Mouse (Mus musculus) heart, adult 9 months (tissue): ENCODE data around the gene Gramd4.

ENCODE experiments used
- DNase-seq, 2 experiments: peaks; one replicate each; pipeline ENCODE4 v3.0.0; 2022; ENCODE audit warnings: low spot score in 2 of 2

The Gramd4 gene

DNA sequence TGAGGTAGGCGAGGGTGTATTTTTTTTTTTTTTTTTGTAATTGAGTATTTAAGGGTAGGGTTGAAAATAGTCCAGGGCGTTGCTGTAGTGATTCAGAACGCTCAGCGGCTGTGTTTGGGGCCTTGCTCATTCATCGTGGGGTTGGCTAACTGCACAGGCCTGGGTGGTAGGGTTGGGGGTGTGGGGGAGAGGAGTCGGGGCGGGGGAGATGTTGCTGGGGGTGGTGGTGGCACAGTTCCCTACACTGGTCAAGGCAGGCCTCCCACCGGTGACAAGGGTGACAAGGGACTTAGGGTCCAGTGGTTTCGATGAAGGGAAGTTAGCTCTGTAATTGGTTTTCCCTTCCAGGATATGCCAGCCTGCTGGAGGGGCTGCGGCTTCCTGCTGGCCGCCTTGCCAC, 12.9 kb downstream of the Gramd4 start:
- no peak for DNase-seq

DNA sequence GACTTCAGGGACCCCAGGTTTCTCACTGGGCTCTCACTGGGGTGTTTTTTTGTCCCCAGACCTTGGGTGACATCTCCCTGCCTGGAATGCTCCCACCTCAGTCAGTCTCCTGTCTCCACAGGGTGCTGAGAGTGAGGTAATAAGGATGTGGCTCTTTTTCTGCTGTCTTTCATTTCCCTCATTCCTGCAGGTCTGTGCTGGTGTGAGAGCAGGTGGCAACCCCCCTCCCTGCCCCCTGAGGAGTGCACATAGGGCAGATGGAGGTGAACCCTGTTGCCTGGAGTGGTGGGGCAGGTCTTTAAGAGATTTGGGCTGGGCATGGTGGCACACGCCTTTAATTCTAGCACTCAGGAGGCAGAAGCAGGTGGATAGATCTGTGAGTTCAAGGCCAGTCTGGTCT, 13.7 kb downstream of the Gramd4 start:
- DNase-seq: no peak

DNA sequence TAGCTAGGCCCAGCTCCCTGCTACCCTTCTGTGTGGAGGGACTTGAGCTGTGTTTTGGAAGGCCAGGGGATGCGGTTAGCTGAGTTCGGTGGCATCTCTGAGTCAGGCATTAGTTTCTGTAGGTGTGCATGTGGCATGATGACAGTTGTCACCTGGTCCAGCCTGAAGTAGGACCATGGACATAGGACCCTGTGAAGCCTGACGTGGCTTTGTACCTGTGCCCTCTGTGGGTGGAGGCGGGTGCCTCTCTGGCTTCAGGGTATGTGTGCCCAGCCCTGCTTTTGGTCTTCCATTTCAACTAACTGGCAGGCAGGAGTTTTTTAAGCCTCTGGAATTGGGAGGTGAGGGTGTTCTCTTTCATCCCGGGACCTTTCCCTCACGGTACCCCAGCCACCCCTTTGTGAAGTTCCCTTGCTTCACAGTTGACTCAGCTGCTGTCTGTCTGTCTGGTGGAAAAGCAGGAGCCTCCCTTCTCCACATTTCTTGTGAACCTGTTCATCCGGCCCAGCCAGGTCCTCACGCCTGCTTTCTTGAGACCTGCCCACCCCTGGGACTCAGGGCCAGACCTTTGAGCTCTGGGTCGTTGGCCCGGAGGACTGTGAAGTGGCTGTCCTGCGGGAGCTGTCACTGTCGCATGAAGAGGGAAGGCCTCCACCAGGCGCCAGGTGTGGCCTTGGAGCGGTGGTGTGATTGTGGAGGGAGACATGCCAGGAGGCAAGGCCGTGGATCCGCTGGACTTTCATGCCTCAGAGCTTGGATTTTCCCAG, 16.9 kb downstream of the Gramd4 start:
- no peak for DNase-seq

DNA sequence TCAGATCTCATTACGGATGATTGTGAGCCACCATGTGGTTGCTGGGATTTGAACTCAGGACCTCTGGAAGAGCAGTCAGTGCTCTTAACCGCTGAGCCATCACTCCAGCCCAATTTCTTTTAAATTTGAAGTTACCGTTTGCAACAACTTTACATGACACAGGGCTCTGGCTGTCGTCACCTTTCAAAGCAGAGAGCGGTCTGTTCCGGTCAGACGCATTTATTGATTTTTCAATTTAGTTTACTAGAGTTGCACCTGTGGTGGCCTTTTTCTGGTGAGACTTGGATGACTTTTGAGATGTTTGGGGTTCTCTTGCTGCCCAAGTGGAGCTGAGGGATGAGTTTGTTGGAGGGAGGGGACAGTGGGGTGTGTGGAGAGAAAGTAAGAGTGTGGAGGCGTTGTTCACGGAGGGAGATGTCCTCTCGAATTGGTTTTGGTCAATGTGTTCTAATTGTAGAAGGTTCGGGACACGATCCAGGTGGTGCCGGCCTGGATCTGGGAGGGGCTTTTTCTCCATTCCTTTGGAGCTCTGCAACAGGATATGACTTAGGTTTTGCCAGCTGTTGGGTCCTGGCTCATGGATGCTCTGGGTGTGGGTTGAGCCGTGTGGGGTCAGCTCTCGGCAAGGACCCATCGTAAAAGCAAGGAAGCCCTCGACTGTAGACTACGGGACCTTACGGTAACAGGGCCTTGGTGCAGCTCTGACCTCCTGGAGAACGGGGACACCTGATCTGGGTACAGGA, 18.0 kb downstream of the Gramd4 start:
- DNase-seq: peak in 1 of 2 experiments; percentile 31

DNA sequence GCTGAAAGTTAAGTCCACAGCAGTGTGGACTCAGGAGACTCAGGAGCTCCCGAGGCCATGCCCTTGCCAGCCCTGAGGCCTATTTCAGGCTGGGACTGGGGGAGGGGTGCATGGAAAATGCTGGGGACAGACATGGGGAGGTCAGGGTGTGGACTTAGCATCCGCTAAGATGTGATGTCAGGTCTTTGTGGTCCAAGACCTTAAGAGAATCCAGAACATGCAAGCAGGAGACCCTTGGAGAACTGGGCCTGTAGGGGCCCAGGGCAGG, 18.5 kb downstream of the Gramd4 start:
- DNase-seq: no peak

DNA sequence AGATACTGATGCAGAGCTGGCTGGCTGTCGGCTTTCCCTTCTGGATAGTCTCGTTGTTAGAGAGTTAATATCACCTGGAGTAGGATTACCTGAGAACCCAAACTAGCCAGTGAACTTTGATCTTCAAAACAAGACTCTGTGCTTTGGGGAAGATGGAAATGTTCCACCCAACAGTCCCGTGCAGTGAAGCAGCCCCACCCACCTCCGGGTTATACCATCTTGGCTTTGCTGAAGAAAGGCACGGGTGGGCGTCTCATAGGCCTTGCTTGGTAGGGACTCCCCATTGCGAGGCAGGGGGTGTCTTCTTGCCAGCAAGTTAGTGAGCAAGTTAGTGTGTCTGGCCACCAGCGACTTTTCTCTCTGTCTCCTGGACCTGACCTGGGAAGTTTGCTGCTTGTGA, 18.9 kb downstream of the Gramd4 start:
- DNase-seq: no peak

DNA sequence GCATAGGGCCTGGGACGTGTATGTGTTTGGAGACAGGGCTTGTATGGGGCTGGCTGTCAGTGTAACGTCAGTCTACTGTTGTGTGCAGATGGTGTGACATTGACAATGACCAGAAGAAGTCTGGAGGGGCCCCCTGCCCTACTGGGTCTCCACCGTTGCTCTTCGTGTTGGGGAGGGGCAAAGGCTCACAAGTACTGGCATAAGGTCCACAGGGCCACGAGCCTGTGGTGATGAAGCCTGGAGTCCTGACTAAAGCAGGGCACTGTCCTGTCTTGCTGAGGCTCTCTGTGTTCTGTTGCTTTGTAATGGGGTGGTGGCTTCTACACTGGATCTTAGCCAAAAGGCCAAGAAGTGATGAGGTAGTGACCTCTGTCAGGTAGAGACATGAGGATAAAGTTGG, 20.4 kb downstream of the Gramd4 start:
- no peak for DNase-seq

DNA sequence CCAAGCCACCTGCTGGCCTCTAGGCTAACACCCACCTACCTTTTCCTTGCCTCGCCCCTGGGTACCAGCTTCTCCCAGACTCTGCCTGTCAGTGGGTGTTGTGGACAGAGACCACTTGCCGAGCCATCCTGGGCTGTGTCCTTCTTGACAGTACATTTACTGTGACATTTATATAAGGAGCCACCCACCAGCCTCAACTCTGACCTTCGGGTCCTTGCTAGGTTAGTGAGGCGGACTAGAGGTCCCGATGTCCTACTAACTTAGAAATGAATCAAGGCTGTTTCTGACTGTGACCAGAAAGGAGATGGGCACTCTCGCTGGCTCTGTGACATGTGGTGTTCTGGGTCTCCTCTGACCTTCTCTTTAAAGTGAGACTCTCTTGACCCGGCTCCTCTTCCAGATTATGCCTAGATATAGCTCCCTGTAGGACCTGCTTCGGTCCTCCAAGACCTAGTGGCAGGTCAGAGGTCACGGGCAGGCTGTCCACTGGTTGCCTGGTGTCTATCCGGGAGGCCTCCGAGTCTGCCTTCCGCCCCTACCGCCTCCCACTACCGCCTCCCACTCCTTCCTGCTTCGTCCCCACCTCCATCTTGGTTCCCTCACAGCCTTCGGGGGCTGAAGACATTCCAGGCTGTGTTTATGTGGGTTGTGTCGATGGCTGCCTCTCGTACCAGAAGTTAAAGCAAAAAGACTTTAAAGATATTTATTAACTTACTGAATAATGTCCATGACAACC, 21.2 kb downstream of the Gramd4 start:
- DNase-seq: no peak

DNA sequence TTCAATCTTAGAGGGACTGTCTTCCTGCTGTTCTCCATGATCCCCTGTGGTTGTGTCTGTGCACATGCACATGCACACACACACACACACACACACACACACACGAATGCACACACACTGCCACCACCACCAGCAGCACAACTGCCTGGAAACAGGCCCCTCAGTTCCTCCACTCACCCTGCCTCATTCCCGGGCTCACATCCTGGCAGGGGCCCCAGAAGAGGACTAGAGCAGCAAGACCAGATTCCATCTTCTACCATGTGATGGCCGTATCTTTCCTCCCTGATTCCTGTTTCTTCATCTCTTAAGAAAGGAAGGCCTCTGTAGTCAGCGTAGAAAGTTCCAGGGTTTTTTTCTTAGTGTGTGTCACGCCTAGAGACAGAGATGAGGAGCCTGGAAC, 22.0 kb downstream of the Gramd4 start:
- peak in 1 of 2 experiments; percentile 35 for DNase-seq

DNA sequence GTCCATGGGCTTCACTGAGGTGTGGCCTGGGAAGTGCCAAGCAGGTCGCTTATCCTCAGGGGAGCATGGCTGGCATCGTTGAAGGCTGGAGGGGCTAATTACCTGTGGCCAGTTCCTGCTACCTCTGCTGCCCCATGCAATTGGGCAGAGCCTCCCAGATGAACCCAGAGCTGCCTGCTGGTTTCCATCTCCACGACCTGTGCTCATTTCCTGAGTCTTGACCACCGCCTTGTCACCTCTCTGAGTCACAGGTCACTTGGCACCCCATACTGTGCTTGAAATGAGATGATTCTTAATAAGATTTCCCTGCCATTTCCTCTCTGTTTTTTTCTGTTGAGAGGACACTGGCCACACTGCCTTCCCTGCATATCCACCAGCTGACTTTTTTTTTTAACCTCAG, 22.4 kb downstream of the Gramd4 start:
- DNase-seq: peak; percentile 72 to 75

DNA sequence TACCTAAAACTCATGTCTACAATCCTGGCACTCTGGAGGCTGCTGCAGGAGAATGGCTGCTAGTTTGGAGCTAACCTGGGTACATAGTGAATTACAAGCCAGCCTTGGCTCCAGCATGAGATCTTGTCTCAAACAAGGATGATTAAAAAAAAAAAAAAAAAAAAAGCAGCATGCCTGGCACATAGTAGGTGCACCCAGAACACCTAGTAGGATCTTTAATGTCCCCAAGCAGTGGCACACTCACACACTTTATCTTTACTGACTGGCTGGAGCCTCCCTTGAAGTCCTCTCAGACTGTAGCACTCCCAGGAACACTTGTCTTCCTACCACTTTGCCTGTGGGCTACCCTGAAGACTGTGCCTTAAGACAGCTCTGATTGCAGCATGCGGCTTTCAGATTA, 22.9 kb downstream of the Gramd4 start:
- no peak for DNase-seq

DNA sequence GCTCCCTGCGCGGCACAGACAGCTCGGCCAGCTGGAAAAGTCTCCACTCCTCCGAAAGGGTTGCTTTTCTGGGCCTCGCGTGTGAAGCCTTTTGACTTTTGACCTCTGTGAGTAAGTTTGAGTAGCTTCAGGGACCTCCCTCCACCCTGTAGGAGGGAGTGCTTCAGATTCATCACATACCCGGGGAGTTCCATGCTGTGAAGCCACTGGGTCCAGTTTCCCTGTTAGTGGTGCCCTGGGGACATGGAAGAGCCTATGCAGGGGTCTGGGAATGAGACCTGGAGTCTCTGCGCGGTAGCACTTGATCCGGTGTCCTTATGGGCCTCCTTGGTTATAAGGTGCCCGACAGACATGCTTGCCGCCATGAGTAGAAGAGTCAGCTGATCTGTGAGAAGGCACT, 24.2 kb downstream of the Gramd4 start:
- no peak for DNase-seq

DNA sequence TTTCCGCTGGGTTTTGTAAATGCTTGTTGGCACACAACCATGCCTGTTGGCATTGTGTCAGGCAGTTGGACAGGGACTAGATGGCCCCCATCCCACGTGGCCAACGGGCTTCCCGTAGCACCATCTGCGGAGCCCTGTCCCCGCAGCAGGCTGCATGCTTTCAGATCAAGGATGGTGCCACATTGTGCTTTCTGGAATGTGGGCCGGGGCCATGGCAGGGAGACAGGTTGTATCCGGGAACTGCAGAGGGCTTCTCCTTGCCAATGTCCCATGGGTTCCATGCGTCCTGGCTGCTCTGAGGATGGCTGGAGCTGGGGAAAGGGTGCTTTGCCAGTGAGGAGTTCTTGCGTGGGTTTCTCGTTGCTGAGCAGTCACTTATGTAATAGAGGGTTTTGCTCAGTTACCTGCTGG, 25.1 kb downstream of the Gramd4 start:
- DNase-seq: no peak

DNA sequence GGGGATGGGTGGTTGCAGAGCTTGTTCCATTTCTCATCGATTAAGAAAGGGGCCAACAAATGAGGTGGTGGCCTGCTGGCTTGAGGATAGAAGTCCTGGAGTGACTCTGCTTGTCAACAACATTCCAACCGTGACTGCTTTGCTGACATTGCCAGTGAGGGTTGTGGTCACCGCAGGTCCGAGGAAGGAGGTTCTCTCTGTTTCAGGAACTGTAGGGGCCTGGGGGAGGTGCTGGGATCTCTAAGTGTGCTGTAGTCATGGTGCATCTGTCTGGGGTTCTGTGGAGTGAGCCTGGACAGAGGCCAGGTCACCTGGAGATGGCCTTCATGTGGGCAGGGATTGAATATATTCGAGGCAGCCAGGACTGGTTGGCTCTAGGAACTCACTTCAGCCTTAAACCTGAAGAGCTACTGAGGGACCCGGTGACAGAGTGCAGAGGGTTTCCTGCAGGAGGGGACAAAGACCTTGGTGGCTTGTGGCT, 25.8 kb downstream of the Gramd4 start:
- no peak for DNase-seq

DNA sequence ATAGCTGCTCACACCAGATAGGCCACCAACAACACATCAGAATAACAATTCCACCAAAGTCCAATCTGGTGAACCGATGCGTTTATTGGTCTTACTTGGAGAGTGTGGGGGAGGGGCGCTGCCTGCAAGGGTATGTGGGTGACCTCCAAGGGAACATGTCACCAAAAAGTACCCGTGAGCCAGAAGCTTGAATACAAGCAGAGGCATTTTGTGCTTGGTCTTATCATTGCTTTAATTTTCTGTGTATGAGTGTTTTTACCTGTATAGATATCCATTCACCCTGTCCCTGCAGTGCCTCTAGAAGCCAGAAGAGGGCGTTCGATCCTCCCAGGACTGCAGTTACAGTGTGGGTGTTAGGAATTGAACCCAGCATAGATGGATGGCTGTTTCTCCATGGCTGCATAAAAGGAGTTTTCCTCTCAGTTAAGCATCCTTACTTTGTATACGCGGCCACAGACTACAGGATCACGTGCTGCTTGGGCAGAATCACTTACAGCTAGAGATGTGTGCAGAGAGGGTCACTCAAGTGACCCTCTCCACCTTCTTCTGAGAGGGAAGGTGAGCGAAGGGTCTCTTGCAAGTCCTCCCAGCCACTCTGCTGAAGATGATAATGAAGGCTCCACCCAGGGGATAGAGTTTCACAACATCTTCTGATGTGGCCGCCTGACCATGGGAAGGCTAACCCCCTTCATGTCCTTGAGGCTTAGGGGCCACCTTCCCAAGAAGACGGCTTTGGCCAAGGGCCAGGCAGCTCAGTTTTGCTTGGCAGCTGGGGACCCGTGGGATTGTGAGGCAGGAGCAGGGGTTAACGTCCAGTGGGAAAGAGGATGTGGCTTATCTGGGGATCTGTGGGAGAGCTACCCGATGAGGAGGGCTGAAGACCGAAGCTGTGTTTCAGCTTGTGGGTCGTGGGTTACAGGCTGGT, 28.1 kb downstream of the Gramd4 start:
- peak; percentile 60 to 65 for DNase-seq

DNA sequence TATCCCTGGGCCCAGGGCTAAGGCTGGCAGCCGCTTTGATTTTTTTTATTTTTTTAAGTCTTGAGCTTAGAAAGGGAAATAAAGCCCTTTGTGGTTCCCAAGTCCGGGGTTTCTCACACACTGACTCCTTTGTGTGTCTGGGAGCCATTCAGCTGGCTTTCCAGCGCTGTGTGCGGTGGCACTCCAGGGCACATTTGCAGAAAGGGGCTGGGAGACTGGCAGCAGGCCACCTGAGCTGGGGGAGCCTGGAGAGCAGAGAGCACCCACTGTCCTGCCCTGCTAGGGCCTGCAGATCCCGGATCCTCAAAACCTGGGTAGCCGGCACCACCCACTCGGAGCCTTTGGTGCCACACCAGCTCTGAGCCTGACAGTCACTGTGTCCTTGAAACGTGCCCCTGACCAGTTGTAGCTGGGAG, 28.8 kb downstream of the Gramd4 start:
- DNase-seq: no peak

DNA sequence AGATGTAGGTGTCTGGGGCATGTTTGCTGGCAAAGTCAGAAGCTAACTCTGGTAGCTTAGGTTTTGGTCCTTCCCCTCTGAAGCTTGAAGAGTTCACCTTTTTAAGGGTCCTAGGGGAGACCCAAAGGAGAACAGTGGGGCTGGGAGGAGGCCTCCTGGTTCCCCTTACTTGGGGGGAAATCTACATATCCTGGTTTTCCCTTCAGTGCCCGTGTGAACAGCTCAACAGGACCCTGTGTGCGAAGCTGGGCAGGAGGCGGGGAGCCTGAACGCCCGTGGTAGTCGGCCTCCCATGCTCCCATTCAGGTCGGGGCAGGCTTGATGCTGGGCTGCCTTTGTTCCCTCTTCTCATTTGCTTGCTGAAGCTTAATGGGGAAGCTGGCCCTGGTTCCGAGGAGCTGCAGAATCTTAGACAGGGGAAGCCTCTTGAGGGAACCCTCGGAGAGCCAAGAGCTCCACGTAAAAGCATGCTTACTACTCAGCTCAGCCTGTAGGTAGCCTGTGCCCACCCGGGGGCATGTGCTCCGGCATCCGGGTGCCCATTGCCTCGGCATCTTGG, 30.2 kb downstream of the Gramd4 start:
- DNase-seq: no peak

DNA sequence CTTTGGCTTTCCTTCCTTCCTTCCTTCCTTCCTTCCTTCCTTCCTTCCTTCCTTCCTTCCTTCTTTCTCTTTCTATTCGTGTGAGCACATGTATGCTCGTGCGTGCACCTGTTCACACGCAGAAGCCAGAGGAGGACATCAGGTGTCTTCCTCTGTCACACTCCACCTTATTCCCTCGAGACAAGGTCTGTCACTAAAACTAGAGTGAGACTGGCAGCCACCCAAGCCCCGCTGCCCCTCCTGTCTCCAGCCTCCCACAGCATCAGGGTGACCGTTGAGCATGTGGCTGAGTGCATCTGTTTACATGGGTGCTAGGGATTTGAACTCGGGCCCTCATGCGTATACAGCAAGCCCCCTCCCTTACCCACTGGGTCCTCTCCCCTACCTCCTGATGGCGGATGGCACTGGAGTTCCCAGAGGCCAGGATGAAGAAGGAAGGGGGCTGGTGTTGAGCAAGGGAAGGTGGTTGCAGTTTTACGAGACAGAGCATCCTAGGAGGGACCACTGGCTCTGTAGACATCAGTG, 30.8 kb downstream of the Gramd4 start:
- DNase-seq: no peak

DNA sequence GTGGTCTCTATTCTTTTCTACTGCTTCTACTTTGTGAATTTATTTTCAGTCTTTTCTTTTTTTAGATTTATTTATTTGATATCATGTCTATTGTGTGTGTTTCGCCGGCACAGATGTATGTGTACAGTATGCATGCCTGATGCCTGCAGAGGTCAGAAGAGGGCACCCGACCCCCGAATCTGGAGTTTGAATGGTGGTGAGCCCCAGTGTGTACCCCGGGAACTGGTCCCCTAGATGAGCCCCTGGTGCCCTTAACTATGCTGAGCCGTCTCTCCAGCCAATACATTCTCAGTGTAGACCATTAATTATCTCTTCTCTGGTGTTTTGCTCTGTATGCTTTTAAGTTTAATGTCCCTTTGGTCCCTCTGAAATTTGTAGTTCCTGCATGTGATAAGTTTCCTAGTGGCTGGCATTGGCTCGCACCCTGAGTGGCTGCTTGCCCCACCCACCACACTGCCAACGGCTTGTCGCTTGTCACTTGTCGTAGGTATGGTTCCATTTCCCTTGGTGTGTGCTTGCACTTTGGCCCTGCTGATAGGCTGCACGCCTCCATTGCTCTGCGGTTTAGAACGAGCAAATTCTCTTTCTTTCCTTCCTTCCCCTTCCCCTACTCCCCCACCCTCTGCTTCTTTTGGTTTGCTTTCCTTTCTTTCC, 31.7 kb downstream of the Gramd4 start:
- DNase-seq: no peak

DNA sequence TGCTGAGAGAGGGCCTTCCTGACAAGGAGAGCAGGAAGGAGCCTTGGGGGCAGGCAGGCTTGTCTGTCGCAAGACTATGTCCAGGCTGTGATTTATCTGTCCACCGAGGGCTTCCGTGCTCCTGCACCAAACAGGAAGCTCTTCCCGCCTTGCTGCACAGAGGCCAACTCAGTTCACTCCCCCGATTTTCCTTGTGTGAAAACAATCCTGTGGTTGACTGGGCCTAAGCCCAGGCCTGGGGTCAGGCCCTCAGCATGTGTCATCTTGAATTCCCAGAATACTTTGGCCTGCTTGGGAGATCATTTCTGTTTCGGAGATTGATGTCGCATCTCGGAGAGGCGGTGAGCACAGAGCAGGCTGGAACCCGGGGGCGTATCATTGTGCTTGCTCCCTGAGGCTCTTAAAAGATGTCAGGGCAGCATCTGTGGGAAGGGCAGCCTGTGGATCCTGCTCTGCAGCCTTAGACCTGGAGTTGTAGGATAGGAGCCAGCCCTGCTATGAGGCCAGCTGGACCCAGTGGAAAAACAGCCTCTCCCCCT, 32.6 kb downstream of the Gramd4 start:
- DNase-seq: peak; percentile 92 to 94
